10 mouse cellular contexts compared by ENCODE assay signal in genomic region chr4:152296371-152296770, GRCm38 (mm10). TPM values are rescaled to one million over a fixed set of nuclear protein-coding genes. Genes with fewer than 3 reads are reported as not detected.
DNase-seq lines count a peak whose midpoint lies in the region; ATAC-seq and TF ChIP-seq lines count a peak whose summit lies in the region.
"Had no signal": no experiment of that assay in that cellular context is flagged by ENCODE, and none has a peak within 500 bp of the region (broad histone marks: within the 10 kb centered on the region; RNA-seq: fewer than 3 reads in every experiment).

No protein-coding gene starts in this region.

- H3K79me2 ChIP-seq in heart, adult 2 months (replicated peaks; ENCODE audit: control insufficient read depth, insufficient read depth, low read length) = peaks cover 5% of the 10 kb centered on the region; the same call in 1 of the 2 replicates

- DNase-seq in heart, adult 2 months = no peak
- DNase-seq in heart, postnatal 36 days = no peak
- DNase-seq in thymus, adult 2 months = no peak
- no peak for DNase-seq in thymus, postnatal 14 days
- no peak for DNase-seq in limb, embryonic 14.5 days (ENCODE audit: low spot score)
- no peak for DNase-seq in adrenal gland, postnatal 10 days
- DNase-seq in B cell, adult 2 months = no peak

- H3K36me3 ChIP-seq in heart, adult 2 months (ENCODE audit: control insufficient read depth, insufficient read depth, low read length) = no peaks in the 10 kb centered on the region
- H3K36me3 ChIP-seq in thymus, adult 2 months (ENCODE audit: control insufficient read depth, insufficient read depth, low read length) = peaks cover 5% of the 10 kb centered on the region; the same call in 1 of the 2 replicates
- peaks cover 18% of the 10 kb centered on the region for H3K36me3 ChIP-seq in limb, embryonic 14.5 days (ENCODE audit: control insufficient read depth, insufficient read depth, low read length)
- H3K36me3 ChIP-seq in stomach, embryonic 15.5 days = peaks cover 13% of the 10 kb centered on the region; the same call in 1 of the 2 replicates

- no peaks in the 10 kb centered on the region for H3K9me3 ChIP-seq in limb, embryonic 14.5 days (ENCODE audit: control insufficient read depth, low read length)
- no peaks in the 10 kb centered on the region for H3K9me3 ChIP-seq in stomach, embryonic 15.5 days

- no peaks in the 10 kb centered on the region for H3K27me3 ChIP-seq in heart, adult 2 months (ENCODE audit: control insufficient read depth, insufficient read depth, low read length)
- H3K27me3 ChIP-seq in thymus, adult 2 months (ENCODE audit: control insufficient read depth, insufficient read depth, low read length) = no peaks in the 10 kb centered on the region
- H3K27me3 ChIP-seq in limb, embryonic 14.5 days (ENCODE audit: control insufficient read depth, insufficient read depth, low read length) = peaks cover 23% of the 10 kb centered on the region
- H3K27me3 ChIP-seq in stomach, embryonic 15.5 days (replicated peaks) = peaks cover 27% of the 10 kb centered on the region

- H3K27ac ChIP-seq in heart, adult 2 months = peak overlapping the region; percentile 90
- peak overlapping the region; percentile 87 for H3K27ac ChIP-seq in thymus, adult 2 months (ENCODE audit: control insufficient read depth, insufficient read depth, low read length)
- no peak overlapping the region for H3K27ac ChIP-seq in limb, embryonic 14.5 days (replicated peaks; ENCODE audit: low read depth, low read length)
- H3K27ac ChIP-seq in stomach, embryonic 15.5 days = peak overlapping the region; percentile 84

- H3K4me1 ChIP-seq in heart, adult 2 months (ENCODE audit: control insufficient read depth, insufficient read depth, low read length) = peaks cover 8% of the 10 kb centered on the region
- H3K4me1 ChIP-seq in thymus, adult 2 months (replicated peaks; ENCODE audit: control insufficient read depth, insufficient read depth, low read length) = peaks cover 19% of the 10 kb centered on the region
- peaks cover 11% of the 10 kb centered on the region for H3K4me1 ChIP-seq in limb, embryonic 14.5 days (ENCODE audit: control insufficient read depth, insufficient read depth, low read length)
- peaks cover 19% of the 10 kb centered on the region for H3K4me1 ChIP-seq in stomach, embryonic 15.5 days

- 1% methylated on average over 8 of the region's 8 CpGs for WGBS in heart, adult 2 months
- WGBS in thymus, adult 2 months = 5% methylated on average over 8 of the region's 8 CpGs
- WGBS in limb, embryonic 14.5 days = 18% methylated on average over 8 of the region's 8 CpGs
- WGBS in stomach, embryonic 15.5 days = 6% methylated on average over 8 of the region's 8 CpGs

- peak overlapping the region; percentile 54 for H3K4me2 ChIP-seq in limb, embryonic 14.5 days (replicated peaks; ENCODE audit: low read depth, low read length, severe bottlenecking)
- peak overlapping the region; percentile 77 for H3K4me2 ChIP-seq in stomach, embryonic 15.5 days

- peak overlapping the region; percentile 61 for H3K4me3 ChIP-seq in heart, adult 2 months
- peak overlapping the region; percentile 80 for H3K4me3 ChIP-seq in thymus, adult 2 months (ENCODE audit: control insufficient read depth, insufficient read depth, low read length)
- H3K4me3 ChIP-seq in limb, embryonic 14.5 days (replicated peaks; ENCODE audit: low read length) = peak overlapping the region; percentile 95
- H3K4me3 ChIP-seq in stomach, embryonic 15.5 days (replicated peaks) = peak overlapping the region; percentile 84

- intact Hi-C loops in heart, adult 2 months (cut with DNase I) = loop anchor here (2.0 to 10.0 kb wide), 3 partner anchors 22 to 272 kb away; partner anchors contain the start of genes Rnf207 and Zbtb48
- intact Hi-C loops in heart, postnatal 36 days (cut with DNase I) = no loop called here

- ATAC-seq in limb, embryonic 14.5 days (ENCODE audit: low FRiP score, low read depth) = no peak
- ATAC-seq in stomach, embryonic 15.5 days (ENCODE audit: insufficient read depth, low FRiP score, low read depth) = no peak

- no peak for TF ChIP-seq EP300 in heart, adult 2 months (IDR thresholded peaks at IDR 0.05; ENCODE audit: insufficient read depth, low read depth, low read length)

- no peak for TF ChIP-seq POLR2A in heart, adult 2 months (IDR thresholded peaks at IDR 0.05; ENCODE audit: insufficient read depth, low read depth, low read length)
- TF ChIP-seq POLR2A in thymus, adult 2 months (IDR thresholded peaks at IDR 0.05; ENCODE audit: control insufficient read depth, extremely low read depth, insufficient read depth, low read length, poor library complexity) = no peak
- TF ChIP-seq POLR2A in limb, embryonic 14.5 days (IDR thresholded peaks at IDR 0.05; ENCODE audit: borderline replicate concordance, extremely low read depth, insufficient read depth, insufficient read length) = no peak

- TF ChIP-seq CTCF in heart, adult 2 months (IDR thresholded peaks at IDR 0.05) = no peak
- no peak for TF ChIP-seq CTCF in thymus, adult 2 months (IDR thresholded peaks at IDR 0.05; ENCODE audit: borderline replicate concordance, control insufficient read depth, extremely low read depth, insufficient read depth, low read length, poor library complexity)

- peak overlapping the region; percentile 58 for H3K9ac ChIP-seq in heart, adult 2 months (ENCODE audit: low read depth, low read length)
- peak overlapping the region; percentile 40; the same call in 1 of the 2 replicates for H3K9ac ChIP-seq in limb, embryonic 14.5 days (ENCODE audit: low read depth, low read length, severe bottlenecking)
- H3K9ac ChIP-seq in stomach, embryonic 15.5 days = 0 out of 2 replicates have a peak overlapping the region, but pooled peaks have one; percentile 33

RNA-seq across cellular contexts. Expression of gene Icmt, which starts 0.7 kb away (rescaled TPM):
- total RNA-seq in heart, adult 2 months (2021) = 10 to 100 TPM; 26.4 to 28.2 TPM
- polyA plus RNA-seq in heart, adult 2 months (2012; rRNA removed) = 17.7 and 27.2 TPM in 2 replicates
- 10 to 100 TPM; 25.4 to 25.8 TPM for total RNA-seq in heart, postnatal 36 days (2021)
- 42.6 and 48.1 TPM in 2 replicates for polyA plus RNA-seq in thymus, adult 2 months (2012; rRNA removed)
- polyA plus RNA-seq in limb, embryonic 14.5 days (2012; rRNA removed) = 26.6 and 30.7 TPM in 2 replicates
- 27.6 and 32.7 TPM in 2 replicates for polyA plus RNA-seq in limb, embryonic 14.5 days (2014; fragmentation: Nextera tagmentation; extraction: Ambion mirVana)
- 19.1 and 21.4 TPM in 2 replicates for polyA plus RNA-seq in stomach, embryonic 15.5 days (2015; fragmentation: Nextera tagmentation; extraction: Ambion mirVana)
- 10 to 100 TPM; 30.4 to 31.6 TPM for total RNA-seq in adrenal gland, postnatal 10 days (2021)

RNA-seq across cellular contexts. Expression of gene Hes3, which starts 4.9 kb away (rescaled TPM):
- total RNA-seq in heart, adult 2 months (2021) = not detected
- polyA plus RNA-seq in heart, adult 2 months (2012; rRNA removed) = not detected in 2 replicates
- total RNA-seq in heart, postnatal 36 days (2021) = not detected
- polyA plus RNA-seq in thymus, adult 2 months (2012; rRNA removed) = 0.19 and 0.28 TPM in 2 replicates
- polyA plus RNA-seq in limb, embryonic 14.5 days (2012; rRNA removed) = 0.03 and 0.13 TPM in 2 replicates
- not detected in 2 replicates for polyA plus RNA-seq in limb, embryonic 14.5 days (2014; fragmentation: Nextera tagmentation; extraction: Ambion mirVana)
- polyA plus RNA-seq in stomach, embryonic 15.5 days (2015; fragmentation: Nextera tagmentation; extraction: Ambion mirVana) = 0.09 TPM in 1 of 2 replicates, not detected in the other
- total RNA-seq in adrenal gland, postnatal 10 days (2021) = not detected
- total RNA-seq: common myeloid progenitor, adult 5-6 weeks; monocyte, adult 5-6 weeks had no signal

RNA-seq across cellular contexts. Expression of gene Gpr153, which starts 22.3 kb away (rescaled TPM):
- total RNA-seq in heart, adult 2 months (2021) = 10 to 100 TPM in 1 of 2 experiments, 1 to 10 TPM in 1; 8.6 to 11.9 TPM
- polyA plus RNA-seq in heart, adult 2 months (2012; rRNA removed) = 18.0 and 24.0 TPM in 2 replicates
- 10 to 100 TPM; 10.7 to 14.0 TPM for total RNA-seq in heart, postnatal 36 days (2021)
- polyA plus RNA-seq in thymus, adult 2 months (2012; rRNA removed) = 5.3 and 5.5 TPM in 2 replicates
- polyA plus RNA-seq in limb, embryonic 14.5 days (2012; rRNA removed) = 56.5 and 79.5 TPM in 2 replicates
- 28.6 and 33.0 TPM in 2 replicates for polyA plus RNA-seq in limb, embryonic 14.5 days (2014; fragmentation: Nextera tagmentation; extraction: Ambion mirVana)
- polyA plus RNA-seq in stomach, embryonic 15.5 days (2015; fragmentation: Nextera tagmentation; extraction: Ambion mirVana) = 12.9 and 13.5 TPM in 2 replicates
- 10 to 100 TPM; 11.2 to 11.8 TPM for total RNA-seq in adrenal gland, postnatal 10 days (2021)

RNA-seq across cellular contexts. Expression of gene Rnf207, which starts 22.4 kb away (rescaled TPM):
- total RNA-seq in heart, adult 2 months (2021) = 10 to 100 TPM; 34.5 to 47.7 TPM
- 155 and 167 TPM in 2 replicates for polyA plus RNA-seq in heart, adult 2 months (2012; rRNA removed)
- 10 to 100 TPM; 50.2 to 68.0 TPM for total RNA-seq in heart, postnatal 36 days (2021)
- 0.57 and 10.2 TPM in 2 replicates for polyA plus RNA-seq in thymus, adult 2 months (2012; rRNA removed)
- 0.92 and 1.1 TPM in 2 replicates for polyA plus RNA-seq in limb, embryonic 14.5 days (2012; rRNA removed)
- 0.39 and 0.50 TPM in 2 replicates for polyA plus RNA-seq in limb, embryonic 14.5 days (2014; fragmentation: Nextera tagmentation; extraction: Ambion mirVana)
- 1.0 TPM in 2 replicates for polyA plus RNA-seq in stomach, embryonic 15.5 days (2015; fragmentation: Nextera tagmentation; extraction: Ambion mirVana)
- under 1 TPM in 1 of 2 experiments, not detected in 1; 0.70 TPM for total RNA-seq in adrenal gland, postnatal 10 days (2021)
- total RNA-seq: common myeloid progenitor, adult 5-6 weeks; monocyte, adult 5-6 weeks had no signal

RNA-seq across cellular contexts. Expression of gene Rpl22, which starts 29.2 kb away (rescaled TPM):
- 100 to 1,000 TPM; 242 to 276 TPM for total RNA-seq in heart, adult 2 months (2021)
- 40.9 and 76.8 TPM in 2 replicates for polyA plus RNA-seq in heart, adult 2 months (2012; rRNA removed)
- 100 to 1,000 TPM; 276 to 293 TPM for total RNA-seq in heart, postnatal 36 days (2021)
- polyA plus RNA-seq in thymus, adult 2 months (2012; rRNA removed) = 43.8 and 60.3 TPM in 2 replicates
- polyA plus RNA-seq in limb, embryonic 14.5 days (2012; rRNA removed) = 296 and 760 TPM in 2 replicates
- 422 and 460 TPM in 2 replicates for polyA plus RNA-seq in limb, embryonic 14.5 days (2014; fragmentation: Nextera tagmentation; extraction: Ambion mirVana)
- polyA plus RNA-seq in stomach, embryonic 15.5 days (2015; fragmentation: Nextera tagmentation; extraction: Ambion mirVana) = 372 and 377 TPM in 2 replicates
- 100 to 1,000 TPM; 484 to 487 TPM for total RNA-seq in adrenal gland, postnatal 10 days (2021)
